Mouse (Mus musculus): Measurements from ENCODE around the gene Tldc1.

Tldc1 gene

GRCm38 (mm10) chr8:119778263-119778662 is at the start of gene Tldc1:
Gene Tldc1 (minus strand): TSS chr8:119778416.
- DNase-seq (ENCODE audit: low read depth): peak; percentile 100

- DNase-seq (ENCODE audit: low read depth): no peak
Observed at GRCm38 (mm10) chr8:119827721-119828153, 49.5 kb upstream of the Tldc1 start.

- no peak for DNase-seq (ENCODE audit: low read depth)
Observed at GRCm38 (mm10) chr8:119826982-119827381, 48.8 kb upstream of the Tldc1 start.

GRCm38 (mm10) chr8:119825950-119826730 is 47.9 kb upstream of the Tldc1 start:
- no peak for DNase-seq (ENCODE audit: low read depth)

GRCm38 (mm10) chr8:119824809-119825273 is 46.6 kb upstream of the Tldc1 start:
- no peak for DNase-seq (ENCODE audit: low read depth)

- DNase-seq (ENCODE audit: low read depth): no peak
Observed at GRCm38 (mm10) chr8:119824100-119824499, 45.9 kb upstream of the Tldc1 start.

- DNase-seq (ENCODE audit: low read depth): no peak
Observed at GRCm38 (mm10) chr8:119823278-119823677, 45.1 kb upstream of the Tldc1 start.

- DNase-seq (ENCODE audit: low read depth): no peak
Observed at GRCm38 (mm10) chr8:119821691-119822090, 43.5 kb upstream of the Tldc1 start.

GRCm38 (mm10) chr8:119819976-119820375 is 41.8 kb upstream of the Tldc1 start:
- no peak for DNase-seq (ENCODE audit: low read depth)

- no peak for DNase-seq (ENCODE audit: low read depth)
Observed at GRCm38 (mm10) chr8:119819316-119819715, 41.1 kb upstream of the Tldc1 start.

- no peak for DNase-seq (ENCODE audit: low read depth)
Observed at GRCm38 (mm10) chr8:119817446-119817845, 39.2 kb upstream of the Tldc1 start.

GRCm38 (mm10) chr8:119816219-119816618 is 38.0 kb upstream of the Tldc1 start:
- DNase-seq (ENCODE audit: low read depth): no peak

GRCm38 (mm10) chr8:119812650-119813431 is 34.6 kb upstream of the Tldc1 start:
- peak; percentile 70 for DNase-seq (ENCODE audit: low read depth)

GRCm38 (mm10) chr8:119811925-119812324 is 33.7 kb upstream of the Tldc1 start:
- peak; percentile 79 for DNase-seq (ENCODE audit: low read depth)

- DNase-seq (ENCODE audit: low read depth): no peak
Observed at GRCm38 (mm10) chr8:119810953-119811499, 32.8 kb upstream of the Tldc1 start.

GRCm38 (mm10) chr8:119810127-119810868 is 32.1 kb upstream of the Tldc1 start:
- DNase-seq (ENCODE audit: low read depth): no peak

- DNase-seq (ENCODE audit: low read depth): no peak
Observed at GRCm38 (mm10) chr8:119809620-119810019, 31.4 kb upstream of the Tldc1 start.

- DNase-seq (ENCODE audit: low read depth): no peak
Observed at GRCm38 (mm10) chr8:119807687-119808086, 29.5 kb upstream of the Tldc1 start.

GRCm38 (mm10) chr8:119806422-119807263 is 28.4 kb upstream of the Tldc1 start:
- no peak for DNase-seq (ENCODE audit: low read depth)

- no peak for DNase-seq (ENCODE audit: low read depth)
Observed at GRCm38 (mm10) chr8:119805275-119805674, 27.1 kb upstream of the Tldc1 start.

- peak; percentile 66 for DNase-seq (ENCODE audit: low read depth)
Observed at GRCm38 (mm10) chr8:119802592-119802991, 24.4 kb upstream of the Tldc1 start.

All from induced T-regulatory cell, adult 2 months (primary cell).